Mouse (Mus musculus) brain, adult 2 months (tissue): ENCODE measurements around the gene Sdf4.

Experiments
- DNase-seq: peaks from one replicate; pipeline ENCODE4 v3.0.0; 2011; ENCODE audit warnings: low read depth, low spot score

Gene Sdf4

GRCm38 (mm10) chr4:156004109-156004508, 11.4 kb downstream of the Sdf4 start:
- DNase-seq = no peak

- no peak for DNase-seq
These were observed 15.7 kb downstream of the Sdf4 start for GRCm38 (mm10) chr4:156008369-156008768.

- DNase-seq = peak; percentile 81
These were observed 21.0 kb downstream of the Sdf4 start, which contains the start of gene Tnfrsf4 for GRCm38 (mm10) chr4:156013637-156014036. TSS of gene Tnfrsf4 (plus strand) at chr4:156013843.

- peak; percentile 37 for DNase-seq
These were observed 21.8 kb downstream of the Sdf4 start for GRCm38 (mm10) chr4:156014436-156014835.

- DNase-seq = no peak
These were observed 27.1 kb downstream of the Sdf4 start for GRCm38 (mm10) chr4:156019771-156020170.

- DNase-seq = no peak
These were observed 28.7 kb downstream of the Sdf4 start for GRCm38 (mm10) chr4:156021381-156021780.

- DNase-seq = no peak
These were observed 29.3 kb downstream of the Sdf4 start for GRCm38 (mm10) chr4:156021942-156022419.

- DNase-seq = no peak
These were observed 30.8 kb downstream of the Sdf4 start for GRCm38 (mm10) chr4:156023520-156023919.

- DNase-seq = no peak
These were observed 31.5 kb downstream of the Sdf4 start for GRCm38 (mm10) chr4:156024184-156024583.

- DNase-seq = peak; percentile 80
These were observed 33.3 kb downstream of the Sdf4 start, which contains the start of gene Tnfrsf18 for GRCm38 (mm10) chr4:156026013-156026412. TSS of gene Tnfrsf18 (plus strand) at chr4:156026164.

GRCm38 (mm10) chr4:156028580-156028979, 35.9 kb downstream of the Sdf4 start:
- no peak for DNase-seq

- DNase-seq = no peak
These were observed 38.0 kb downstream of the Sdf4 start for GRCm38 (mm10) chr4:156030651-156031118.

GRCm38 (mm10) chr4:156031255-156031592, 38.6 kb downstream of the Sdf4 start:
- no peak for DNase-seq

- peak; percentile 95 for DNase-seq
These were observed 39.1 kb downstream of the Sdf4 start for GRCm38 (mm10) chr4:156031593-156032391.

GRCm38 (mm10) chr4:156032856-156033255, 40.2 kb downstream of the Sdf4 start:
- no peak for DNase-seq

GRCm38 (mm10) chr4:156033476-156034119, 40.9 kb downstream of the Sdf4 start:
- DNase-seq = peak; percentile 75

GRCm38 (mm10) chr4:156034301-156034700, 41.6 kb downstream of the Sdf4 start:
- no peak for DNase-seq

- no peak for DNase-seq
These were observed 42.2 kb downstream of the Sdf4 start for GRCm38 (mm10) chr4:156034901-156035300.

- DNase-seq = no peak
These were observed 52.1 kb downstream of the Sdf4 start for GRCm38 (mm10) chr4:156044754-156045153.

GRCm38 (mm10) chr4:156049779-156050178, 57.1 kb downstream of the Sdf4 start:
- DNase-seq = no peak

GRCm38 (mm10) chr4:156050391-156050980, 57.8 kb downstream of the Sdf4 start:
- DNase-seq = no peak

- peak; percentile 34 for DNase-seq
These were observed 60.4 kb downstream of the Sdf4 start for GRCm38 (mm10) chr4:156053113-156053512.
